Mouse (Mus musculus) neural tube, embryonic 14.5 days (tissue): ENCODE measurements around the gene Myrip. TPM values are rescaled to one million over a fixed set of nuclear protein-coding genes. Genes with fewer than 3 reads are reported as not detected.
A peak's percentile ranks its signal among the peaks of the same experiment; 100 is the strongest.

Experiments
- ATAC-seq: fragments of 200-750 bp; cut with Nextera tagmentation; 2 replicates; pipeline ENCODE4 v1.8.0; 2017; ENCODE audit warnings: low read depth, mild to moderate bottlenecking, moderate TSS enrichment, moderate library complexity
- H3K27ac ChIP-seq: fragments of 300-500 bp; sonication (generic); 2 replicates; pipeline ENCODE4 v1.5.1; 2014; ENCODE audit warnings: low read depth, mild to moderate bottlenecking, control low read depth, low read length, moderate library complexity, mixed read lengths
- H3K27me3 ChIP-seq: fragments of 300-500 bp; sonication (generic); 2 replicates; pipeline ENCODE4 v1.6.1; 2014; ENCODE audit warnings: low read length; ENCODE audit not compliant: control insufficient read depth, insufficient read depth
- H3K36me3 ChIP-seq: fragments of 300-500 bp; sonication (generic); 2 replicates; pipeline ENCODE4 v1.6.1; 2014; ENCODE audit warnings: low read length, mixed read lengths; ENCODE audit not compliant: control insufficient read depth, insufficient read depth
- H3K4me1 ChIP-seq: fragments of 300-500 bp; sonication (generic); 2 replicates; pipeline ENCODE4 v1.6.1; 2014; ENCODE audit warnings: low read length; ENCODE audit not compliant: control insufficient read depth, insufficient read depth
- H3K4me2 ChIP-seq: fragments of 300-500 bp; sonication (generic); 2 replicates; pipeline ENCODE4 v1.6.1; 2014; ENCODE audit warnings: mild to moderate bottlenecking, low read depth, low read length, control low read depth
- H3K4me3 ChIP-seq: fragments of 300-500 bp; sonication (generic); 2 replicates; pipeline ENCODE4 v1.5.1; 2014; ENCODE audit warnings: low read depth, low read length, control low read depth, mixed read lengths
- H3K9ac ChIP-seq: fragments of 300-500 bp; sonication (generic); replicated peaks from 2 replicates; pipeline ENCODE4 v1.6.1; 2014; ENCODE audit warnings: low read depth, mild to moderate bottlenecking, control low read depth, low read length, mixed read lengths
- H3K9me3 ChIP-seq: fragments of 300-500 bp; sonication (generic); 2 replicates; pipeline ENCODE4 v1.6.1; 2016; ENCODE audit warnings: low read length; ENCODE audit not compliant: control insufficient read depth
- WGBS: fragments of 180-500 bp; shearing (Covaris S2); extraction: QIAGEN DNeasy Blood & Tissue Kit; methylation state at CpG from one replicate; pipeline ENCODE4 v1.1.7; 2014; 5-methylcytosine and 5-hydroxymethylcytosine counted together
- polyA plus RNA-seq: library from polyadenylated mRNA; unstranded; fragments of >200 nt; fragmentation: Nextera tagmentation; extraction: Ambion mirVana; gene quantifications from 2 replicates; pipeline ENCODE4 v1.2.1, GENCODE M21; 2014

Gene Myrip
- polyA plus RNA-seq, 1 experiment from 2014 or later: 6.3 TPM

DNA sequence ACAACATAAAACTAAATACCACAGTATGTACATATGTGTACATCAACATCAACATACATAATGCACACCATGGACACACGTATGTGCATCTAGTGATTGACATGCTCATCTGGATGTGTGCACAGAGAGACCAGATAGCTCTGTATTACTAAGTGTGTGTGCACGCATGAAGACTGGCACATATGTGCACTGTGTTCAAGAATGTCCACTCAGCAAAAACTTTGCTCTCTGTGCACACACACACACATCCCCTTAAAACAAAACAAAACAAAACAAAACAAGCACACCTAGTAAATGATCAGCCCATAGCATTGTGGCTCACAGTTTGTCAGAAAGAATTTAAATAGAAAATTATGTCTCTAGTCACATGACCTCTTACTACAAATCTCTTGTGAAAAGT lies 10.9 kb upstream of the Myrip start:
- Histone ChIP-seq H3K27ac (no peak overlapping the region), H3K9ac (no peak overlapping the region), H3K4me1 (no peaks in the 10 kb centered on the region), H3K4me3 (no peak overlapping the region), H3K9me3 (no peaks in the 10 kb centered on the region), H3K27me3 (no peaks in the 10 kb centered on the region), H3K36me3 (no peaks in the 10 kb centered on the region), H3K4me2 (no peak overlapping the region)
- ATAC-seq: no peak
- WGBS: 96% methylated on average over 2 of the region's 2 CpGs

GRCm38 (mm10) chr9:120292488-120292887 lies 8.8 kb upstream of the Myrip start:
- no peaks in the 10 kb centered on the region for H3K36me3 ChIP-seq
- H3K4me1 ChIP-seq: no peaks in the 10 kb centered on the region
- no peak overlapping the region for H3K4me3 ChIP-seq
- no peak overlapping the region for H3K4me2 ChIP-seq
- H3K9me3 ChIP-seq: no peaks in the 10 kb centered on the region
- no peak for ATAC-seq
- no peak overlapping the region for H3K27ac ChIP-seq
- 53% methylated on average over 5 of the region's 5 CpGs for WGBS
- no peak overlapping the region for H3K9ac ChIP-seq
- H3K27me3 ChIP-seq: no peaks in the 10 kb centered on the region

DNA sequence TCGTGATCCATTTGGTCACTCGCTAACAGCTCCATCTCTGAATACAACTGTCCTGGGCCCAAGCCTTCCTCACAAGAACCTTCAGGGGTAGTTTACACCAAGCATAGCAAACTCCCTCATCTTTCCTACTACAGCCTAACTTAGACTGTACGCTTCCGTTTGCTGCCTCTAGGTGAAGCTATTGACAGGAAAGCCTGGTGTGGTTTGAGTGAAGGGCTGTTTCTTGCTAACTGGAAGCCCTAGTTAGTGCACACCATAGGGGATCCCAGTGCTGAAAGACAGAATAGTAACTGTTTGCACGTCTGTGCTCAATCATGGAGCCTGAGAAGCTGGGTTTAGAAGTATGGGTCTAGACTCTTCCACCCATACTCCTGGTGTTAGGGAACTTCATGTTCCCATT lies 5.8 kb upstream of the Myrip start:
- Histone ChIP-seq H3K36me3 (no peaks in the 10 kb centered on the region), H3K27me3 (no peaks in the 10 kb centered on the region), H3K9me3 (no peaks in the 10 kb centered on the region), H3K4me2 (no peak overlapping the region), H3K9ac (no peak overlapping the region), H3K4me1 (no peaks in the 10 kb centered on the region), H3K4me3 (no peak overlapping the region), H3K27ac (no peak overlapping the region)
- 83% methylated on average over 5 of the region's 5 CpGs for WGBS
- no peak for ATAC-seq

GRCm38 (mm10) chr9:120296938-120297337 lies 4.4 kb upstream of the Myrip start:
- no peak for ATAC-seq
- Histone ChIP-seq H3K27ac (no peak overlapping the region), H3K27me3 (no peaks in the 10 kb centered on the region), H3K9me3 (no peaks in the 10 kb centered on the region), H3K36me3 (no peaks in the 10 kb centered on the region), H3K4me1 (no peaks in the 10 kb centered on the region), H3K9ac (no peak overlapping the region), H3K4me2 (no peak overlapping the region), H3K4me3 (no peak overlapping the region)
- 93% methylated on average over 1 of the region's 1 CpGs for WGBS

GRCm38 (mm10) chr9:120299429-120299828 lies 1.9 kb upstream of the Myrip start:
- WGBS: 69% methylated on average over 2 of the region's 2 CpGs
- Histone ChIP-seq H3K4me3 (no peak overlapping the region), H3K27me3 (peaks cover 7% of the 10 kb centered on the region; the same call in 1 of the 2 replicates), H3K27ac (no peak overlapping the region), H3K9ac (no peak overlapping the region), H3K9me3 (no peaks in the 10 kb centered on the region), H3K36me3 (no peaks in the 10 kb centered on the region), H3K4me1 (peaks cover 6% of the 10 kb centered on the region; the same call in 1 of the 2 replicates), H3K4me2 (no peak overlapping the region)
- no peak for ATAC-seq

- Histone ChIP-seq H3K9ac (peak overlapping the region; percentile 65), H3K27ac (peak overlapping the region; percentile 53; the same call in 1 of the 2 replicates), H3K9me3 (no peaks in the 10 kb centered on the region), H3K4me2 (peak overlapping the region; percentile 95), H3K4me3 (peak overlapping the region; percentile 64), H3K27me3 (peaks cover 26% of the 10 kb centered on the region), H3K4me1 (peaks cover 6% of the 10 kb centered on the region; the same call in 1 of the 2 replicates), H3K36me3 (no peaks in the 10 kb centered on the region)
- ATAC-seq: peak; percentile 10; the same call in 1 of the 2 replicates
- 6% methylated on average over 19 of the region's 19 CpGs for WGBS
Observed at GRCm38 (mm10) chr9:120302980-120303452, 1.7 kb downstream of the Myrip start.

- under 1% methylated on average over 80 of the region's 103 CpGs for WGBS
- Histone ChIP-seq H3K27me3 (peaks cover 26% of the 10 kb centered on the region), H3K9me3 (no peaks in the 10 kb centered on the region), H3K4me3 (peak overlapping the region; percentile 64), H3K9ac (peak overlapping the region; percentile 65), H3K36me3 (no peaks in the 10 kb centered on the region), H3K4me1 (peaks cover 6% of the 10 kb centered on the region; the same call in 1 of the 2 replicates), H3K4me2 (peak overlapping the region; percentile 95), H3K27ac (peak overlapping the region; percentile 28; the same call in 1 of the 2 replicates)
- peak; percentile 86 for ATAC-seq
Observed at GRCm38 (mm10) chr9:120303453-120304299, 2.4 kb downstream of the Myrip start.

- Histone ChIP-seq H3K27ac (no peak overlapping the region), H3K4me2 (peak overlapping the region; percentile 95), H3K9ac (peak overlapping the region; percentile 65), H3K27me3 (peaks cover 26% of the 10 kb centered on the region), H3K4me3 (peak overlapping the region; percentile 64), H3K36me3 (no peaks in the 10 kb centered on the region), H3K9me3 (no peaks in the 10 kb centered on the region), H3K4me1 (peaks cover 6% of the 10 kb centered on the region; the same call in 1 of the 2 replicates)
- peak; percentile 39 for ATAC-seq
- 2% methylated on average over 54 of the region's 54 CpGs for WGBS
Observed at GRCm38 (mm10) chr9:120304300-120305137, 3.2 kb downstream of the Myrip start.
